Mouse (Mus musculus) heart, embryonic 12.5 days (tissue): Measurements from ENCODE around the gene Mllt10. TPM values are rescaled to one million over a fixed set of nuclear protein-coding genes. Genes with fewer than 3 reads are reported as not detected.

ENCODE experiments used
- ATAC-seq: fragments of 200-750 bp; cut with Nextera tagmentation; 2 replicates; pipeline ENCODE4 v1.8.0; 2017; ENCODE audit warnings: moderate TSS enrichment, moderate library complexity; ENCODE audit not compliant: insufficient number of reproducible peaks, low FRiP score
- H3K27ac ChIP-seq: fragments of 300-500 bp; sonication (generic); 2 replicates; pipeline ENCODE4 v1.5.1; 2016; ENCODE audit warnings: mild to moderate bottlenecking, moderate library complexity; ENCODE audit not compliant: poor library complexity, severe bottlenecking
- H3K27me3 ChIP-seq: fragments of 300-500 bp; sonication (generic); replicated peaks from 2 replicates; pipeline ENCODE4 v1.6.1; 2016; ENCODE audit warnings: mild to moderate bottlenecking, moderate library complexity
- H3K36me3 ChIP-seq: fragments of 300-500 bp; sonication (generic); 2 replicates; pipeline ENCODE4 v1.6.1; 2016; ENCODE audit warnings: mild to moderate bottlenecking, moderate library complexity
- H3K4me1 ChIP-seq: fragments of 300-500 bp; sonication (generic); replicated peaks from 2 replicates; pipeline ENCODE4 v1.6.1; 2016; ENCODE audit warnings: mild to moderate bottlenecking
- H3K4me2 ChIP-seq: fragments of 300-500 bp; sonication (generic); 2 replicates; pipeline ENCODE4 v1.6.1; 2016; ENCODE audit warnings: mild to moderate bottlenecking, moderate library complexity
- H3K4me3 ChIP-seq: fragments of 300-500 bp; sonication (generic); 2 replicates; pipeline ENCODE4 v1.5.1; 2016; ENCODE audit warnings: mild to moderate bottlenecking
- H3K9ac ChIP-seq: fragments of 300-500 bp; sonication (generic); 2 replicates; pipeline ENCODE4 v1.6.1; 2016; ENCODE audit warnings: mild to moderate bottlenecking, moderate library complexity
- H3K9me3 ChIP-seq: fragments of 300-500 bp; sonication (generic); replicated peaks from 2 replicates; pipeline ENCODE4 v1.6.1; 2016; ENCODE audit warnings: mild to moderate bottlenecking, moderate library complexity
- WGBS: fragments of 180-500 bp; shearing (Covaris S2); methylation state at CpG from one replicate; pipeline ENCODE4 v1.1.7; 2016; 5-methylcytosine and 5-hydroxymethylcytosine counted together
- polyA plus RNA-seq: library from polyadenylated mRNA; unstranded; fragments of >200 nt; fragmentation: Nextera tagmentation; extraction: Ambion mirVana; gene quantifications from 2 replicates; pipeline ENCODE4 v1.2.1, GENCODE M21; 2016

Mllt10 gene
- polyA plus RNA-seq, 1 experiment from 2014 or later, result 37.1 TPM

GRCm38 (mm10) chr2:18208578-18208977, 153.5 kb downstream of the Mllt10 start:
- WGBS, result 80% methylated on average over 6 of the region's 6 CpGs
- ATAC-seq, result no peak
- no peak overlapping the region for H3K4me2 ChIP-seq

DNA sequence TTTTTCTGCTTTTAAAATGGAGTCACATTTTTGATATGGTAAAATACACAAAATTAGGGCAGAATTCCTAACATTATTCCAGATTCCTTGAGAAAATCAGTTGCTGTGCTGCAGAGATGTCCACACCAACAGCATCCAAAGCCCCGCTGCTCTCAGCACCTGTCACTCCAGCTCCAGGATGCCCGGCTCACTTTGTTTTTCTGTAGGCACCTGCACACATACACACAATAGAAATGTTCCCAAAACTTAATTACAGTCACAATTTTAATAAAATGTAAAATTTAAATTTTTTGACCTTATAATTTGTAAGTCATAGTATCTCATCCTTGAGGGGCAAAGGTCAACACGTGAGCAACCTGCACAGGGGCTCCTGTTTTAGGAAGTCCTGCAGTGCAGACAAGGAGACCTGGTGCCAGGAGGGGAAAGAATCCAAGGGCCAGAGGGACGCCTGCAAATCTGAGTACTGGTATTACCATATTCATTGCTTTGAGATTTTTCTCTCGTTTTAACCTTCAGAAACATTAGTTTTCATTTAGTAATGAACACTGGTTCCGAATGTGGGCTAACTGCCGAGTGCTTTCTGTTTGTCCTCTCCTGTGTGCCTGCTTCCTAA, 154.3 kb downstream of the Mllt10 start:
- peaks cover 12% of the 10 kb centered on the region for H3K4me1 ChIP-seq
- H3K4me3 ChIP-seq, result no peak overlapping the region
- no peaks in the 10 kb centered on the region for H3K9me3 ChIP-seq
- H3K27ac ChIP-seq, result no peak overlapping the region
- no peaks in the 10 kb centered on the region for H3K27me3 ChIP-seq
- ATAC-seq, result no peak
- WGBS, result 88% methylated on average over 7 of the region's 7 CpGs
- peaks cover 74% of the 10 kb centered on the region for H3K36me3 ChIP-seq
- H3K9ac ChIP-seq, result no peak overlapping the region
- no peak overlapping the region for H3K4me2 ChIP-seq

More at GRCm38 (mm10) chr2:18208578-18208977, 153.5 kb downstream of the Mllt10 start:
- Histone ChIP-seq H3K36me3 (peaks cover 70% of the 10 kb centered on the region), H3K9ac (no peak overlapping the region), H3K4me3 (no peak overlapping the region), H3K9me3 (no peaks in the 10 kb centered on the region), H3K27ac (no peak overlapping the region), H3K4me1 (peaks cover 5% of the 10 kb centered on the region; the same call in 1 of the 2 replicates), H3K27me3 (no peaks in the 10 kb centered on the region)

DNA sequence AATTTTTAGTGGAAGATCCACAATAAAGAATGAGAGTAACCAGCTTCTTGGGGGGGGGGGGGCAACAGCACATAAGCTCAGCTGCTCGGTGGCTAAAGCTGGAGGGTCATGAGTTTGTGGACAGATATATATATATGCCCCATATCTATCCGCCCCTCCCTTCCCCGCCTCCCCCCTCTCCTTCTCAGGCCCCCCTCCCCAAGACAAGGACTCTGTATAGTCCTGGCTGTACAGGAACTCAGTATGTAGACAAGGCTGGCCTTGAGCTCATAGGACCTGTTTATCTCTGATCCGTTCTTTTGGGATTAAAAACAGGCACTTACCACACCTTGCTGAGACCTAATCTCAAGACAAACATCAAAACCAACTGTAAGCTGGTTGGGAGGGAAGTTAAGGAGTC, 154.9 kb downstream of the Mllt10 start:
- Histone ChIP-seq H3K4me3 (no peak overlapping the region), H3K9me3 (no peaks in the 10 kb centered on the region), H3K9ac (no peak overlapping the region), H3K27ac (no peak overlapping the region), H3K27me3 (no peaks in the 10 kb centered on the region), H3K36me3 (peaks cover 79% of the 10 kb centered on the region), H3K4me2 (no peak overlapping the region), H3K4me1 (peaks cover 14% of the 10 kb centered on the region)
- WGBS, result 86% methylated on average over 4 of the region's 4 CpGs
- ATAC-seq, result no peak

DNA sequence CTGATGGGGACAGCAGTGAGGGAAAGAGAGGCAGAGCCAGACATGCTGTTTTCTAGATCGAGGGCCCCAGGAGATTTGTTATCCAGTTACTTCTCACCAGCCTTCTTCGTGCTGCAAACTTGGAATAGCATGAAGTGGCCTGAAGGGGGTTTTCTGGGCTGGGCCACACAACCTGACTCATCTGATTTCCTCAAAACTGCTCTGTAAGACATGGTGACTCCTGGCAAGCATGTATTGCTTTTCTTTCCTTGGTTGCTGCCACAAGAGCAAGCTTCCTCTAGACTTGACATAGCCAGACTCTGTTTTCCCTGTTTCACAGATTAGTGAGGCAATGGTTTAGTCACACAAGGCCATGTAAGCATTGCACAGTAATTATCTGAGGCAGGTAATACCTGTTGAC, 159.0 kb downstream of the Mllt10 start:
- no peaks in the 10 kb centered on the region for H3K27me3 ChIP-seq
- H3K4me3 ChIP-seq, result no peak overlapping the region
- H3K36me3 ChIP-seq, result peaks cover 80% of the 10 kb centered on the region
- H3K9ac ChIP-seq, result 0 out of 2 replicates have a peak overlapping the region, but pooled peaks have one; percentile 16
- peaks cover 22% of the 10 kb centered on the region for H3K4me1 ChIP-seq
- no peak for ATAC-seq
- H3K9me3 ChIP-seq, result no peaks in the 10 kb centered on the region
- WGBS, result 53% methylated on average over 2 of the region's 2 CpGs
- no peak overlapping the region for H3K4me2 ChIP-seq
- 0 out of 2 replicates have a peak overlapping the region, but pooled peaks have one; percentile 29 for H3K27ac ChIP-seq

- H3K36me3 ChIP-seq, result peaks cover 54% of the 10 kb centered on the region
Measured at GRCm38 (mm10) chr2:18217867-18218266, 162.8 kb downstream of the Mllt10 start.

GRCm38 (mm10) chr2:18218500-18218899, 163.5 kb downstream of the Mllt10 start:
- 81% methylated on average over 5 of the region's 5 CpGs for WGBS
- Histone ChIP-seq H3K27me3 (no peaks in the 10 kb centered on the region), H3K4me3 (no peak overlapping the region), H3K36me3 (peaks cover 48% of the 10 kb centered on the region), H3K9me3 (no peaks in the 10 kb centered on the region), H3K9ac (no peak overlapping the region), H3K4me1 (peaks cover 33% of the 10 kb centered on the region), H3K27ac (no peak overlapping the region), H3K4me2 (no peak overlapping the region)
- ATAC-seq, result no peak

More at GRCm38 (mm10) chr2:18217867-18218266, 162.8 kb downstream of the Mllt10 start:
- 66% methylated on average over 3 of the region's 3 CpGs for whole genome bisulfite sequencing
- Histone ChIP-seq H3K4me3 (no peak overlapping the region), H3K9me3 (no peaks in the 10 kb centered on the region), H3K9ac (no peak overlapping the region), H3K4me2 (no peak overlapping the region), H3K27ac (no peak overlapping the region), H3K4me1 (peaks cover 34% of the 10 kb centered on the region), H3K27me3 (no peaks in the 10 kb centered on the region)
- ATAC-seq, result no peak

GRCm38 (mm10) chr2:18219136-18219535, 164.1 kb downstream of the Mllt10 start:
- Histone ChIP-seq H3K9me3 (no peaks in the 10 kb centered on the region), H3K9ac (no peak overlapping the region), H3K4me2 (no peak overlapping the region), H3K36me3 (peaks cover 43% of the 10 kb centered on the region), H3K27me3 (no peaks in the 10 kb centered on the region), H3K27ac (no peak overlapping the region), H3K4me1 (peaks cover 27% of the 10 kb centered on the region), H3K4me3 (no peak overlapping the region)
- ATAC-seq, result no peak
- WGBS, result 45% methylated on average over 8 of the region's 8 CpGs

DNA sequence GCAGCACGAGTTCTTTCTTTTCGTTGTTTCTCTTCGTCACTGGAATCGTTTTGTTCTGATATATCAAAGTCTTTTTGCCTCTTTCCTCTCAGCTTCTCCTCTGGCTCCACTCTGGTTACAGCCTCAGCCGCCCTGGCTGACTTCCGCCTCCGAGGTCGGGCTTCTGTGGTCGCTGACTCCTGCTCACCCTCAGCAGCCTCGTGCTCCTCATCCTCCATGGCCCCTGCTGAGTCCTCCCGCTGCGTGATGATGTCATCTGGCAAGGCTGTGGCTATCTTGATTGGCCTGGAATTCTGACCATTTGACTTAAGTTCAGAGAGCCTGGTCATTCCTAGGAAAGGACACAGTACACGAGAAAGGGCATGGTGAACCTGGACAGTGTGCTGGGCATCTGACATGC, 164.5 kb downstream of the Mllt10 start:
- no peaks in the 10 kb centered on the region for H3K9me3 ChIP-seq
- peaks cover 23% of the 10 kb centered on the region for H3K4me1 ChIP-seq
- no peak overlapping the region for H3K4me2 ChIP-seq
- H3K4me3 ChIP-seq, result no peak overlapping the region
- no peaks in the 10 kb centered on the region for H3K27me3 ChIP-seq
- WGBS, result 57% methylated on average over 13 of the region's 13 CpGs
- H3K9ac ChIP-seq, result no peak overlapping the region
- no peak overlapping the region for H3K27ac ChIP-seq
- peaks cover 38% of the 10 kb centered on the region for H3K36me3 ChIP-seq
- no peak for ATAC-seq

GRCm38 (mm10) chr2:18228486-18229062, 173.5 kb downstream of the Mllt10 start:
- no peak for ATAC-seq
- H3K4me1 ChIP-seq, result peaks cover 10% of the 10 kb centered on the region

DNA sequence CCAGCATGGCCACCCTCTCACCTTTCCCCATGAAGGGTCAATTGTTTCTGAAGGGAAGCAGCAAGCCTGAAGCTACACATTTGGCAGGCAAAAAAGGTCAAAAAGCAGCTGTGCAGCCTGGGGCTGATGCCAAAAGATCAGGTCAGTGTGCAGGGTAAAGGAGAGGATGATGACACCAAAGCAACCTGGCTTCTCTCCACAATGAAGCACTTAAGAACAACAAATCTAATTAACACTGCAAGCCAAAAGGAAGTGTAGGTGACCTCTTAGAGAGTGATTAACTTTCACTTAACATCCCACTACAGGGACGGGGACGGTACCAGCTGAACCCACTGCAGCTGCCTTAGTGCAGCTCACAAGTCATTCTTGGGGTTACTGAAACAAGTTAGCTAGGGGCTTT, 174.2 kb downstream of the Mllt10 start:
- peaks cover 10% of the 10 kb centered on the region for H3K4me1 ChIP-seq
- H3K9me3 ChIP-seq, result no peaks in the 10 kb centered on the region
- H3K27me3 ChIP-seq, result no peaks in the 10 kb centered on the region
- H3K4me2 ChIP-seq, result no peak overlapping the region
- no peak overlapping the region for H3K9ac ChIP-seq
- WGBS, result 35% methylated on average over 2 of the region's 2 CpGs
- no peak overlapping the region for H3K27ac ChIP-seq
- no peak for ATAC-seq
- H3K4me3 ChIP-seq, result no peak overlapping the region
- peaks cover 3% of the 10 kb centered on the region; the same call in 1 of the 2 replicates for H3K36me3 ChIP-seq

More at GRCm38 (mm10) chr2:18228486-18229062, 173.5 kb downstream of the Mllt10 start:
- Histone ChIP-seq H3K9ac (no peak overlapping the region), H3K9me3 (no peaks in the 10 kb centered on the region), H3K4me3 (no peak overlapping the region), H3K27me3 (no peaks in the 10 kb centered on the region), H3K27ac (no peak overlapping the region), H3K36me3 (peaks cover 3% of the 10 kb centered on the region; the same call in 1 of the 2 replicates), H3K4me2 (no peak overlapping the region)
- WGBS, result 63% methylated on average over 8 of the region's 8 CpGs

GRCm38 (mm10) chr2:18231143-18231542, 176.1 kb downstream of the Mllt10 start:
- H3K36me3 ChIP-seq, result peaks cover 3% of the 10 kb centered on the region; the same call in 1 of the 2 replicates
- H3K4me2 ChIP-seq, result no peak overlapping the region
- H3K4me3 ChIP-seq, result no peak overlapping the region
- H3K4me1 ChIP-seq, result peaks cover 17% of the 10 kb centered on the region
- no peak for ATAC-seq
- no peak overlapping the region for H3K9ac ChIP-seq
- WGBS, result 67% methylated on average over 4 of the region's 4 CpGs
- H3K9me3 ChIP-seq, result no peaks in the 10 kb centered on the region
- no peak overlapping the region for H3K27ac ChIP-seq
- H3K27me3 ChIP-seq, result no peaks in the 10 kb centered on the region
